In the genomic region with DNA sequence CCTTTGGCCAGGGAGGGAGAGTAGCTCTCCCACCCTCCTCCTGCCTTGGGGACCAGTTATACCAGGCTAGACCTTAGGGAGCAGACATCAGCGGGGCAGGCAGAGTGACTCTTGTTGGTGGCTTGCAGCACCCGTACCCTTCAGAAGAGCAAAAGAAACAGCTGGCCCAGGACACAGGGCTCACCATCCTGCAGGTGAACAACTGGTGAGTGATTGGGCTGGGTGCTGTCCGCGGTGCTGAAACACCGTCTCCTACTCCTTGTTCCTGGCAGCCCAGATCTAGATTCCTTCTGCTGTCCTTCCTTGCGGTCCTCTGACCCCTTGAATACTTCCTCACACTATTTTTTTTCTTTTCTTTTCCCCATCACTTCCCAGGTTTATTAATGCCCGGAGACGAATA, we compare ENCODE assay signal across 7 mouse cellular contexts. TPM values are rescaled to one million over a fixed set of nuclear protein-coding genes. Genes with fewer than 3 reads are reported as not detected.
DNase-seq lines count a peak whose midpoint lies in the region; ATAC-seq and TF ChIP-seq lines count a peak whose summit lies in the region.

No protein-coding gene starts in this region.

- intact Hi-C loops in left cerebral cortex, postnatal 14 days (cut with DNase I): no loop called here

- H3K27ac ChIP-seq in thymus, adult 2 months (ENCODE audit: control insufficient read depth, insufficient read depth, low read length): no peak overlapping the region
- no peak overlapping the region for H3K27ac ChIP-seq in kidney, embryonic 16.5 days (ENCODE audit: low read length)

- no peak for TF ChIP-seq POLR2A in thymus, adult 2 months (IDR thresholded peaks at IDR 0.05; ENCODE audit: control insufficient read depth, extremely low read depth, insufficient read depth, low read length, poor library complexity)

- TF ChIP-seq CTCF in thymus, adult 2 months (IDR thresholded peaks at IDR 0.05; ENCODE audit: borderline replicate concordance, control insufficient read depth, extremely low read depth, insufficient read depth, low read length, poor library complexity): no peak

- no peaks in the 10 kb centered on the region for H3K4me1 ChIP-seq in thymus, adult 2 months (replicated peaks; ENCODE audit: control insufficient read depth, insufficient read depth, low read length)
- no peaks in the 10 kb centered on the region for H3K4me1 ChIP-seq in kidney, embryonic 16.5 days (ENCODE audit: insufficient read depth, low read length)

- no peak overlapping the region for H3K4me3 ChIP-seq in thymus, adult 2 months (ENCODE audit: control insufficient read depth, insufficient read depth, low read length)
- H3K4me3 ChIP-seq in kidney, embryonic 16.5 days (ENCODE audit: low read length): no peak overlapping the region

- peak; percentile 57; the same call in 1 of the 2 replicates for ATAC-seq in kidney, embryonic 16.5 days (ENCODE audit: low FRiP score, low TSS enrichment)

- H3K4me2 ChIP-seq in kidney, embryonic 16.5 days (replicated peaks; ENCODE audit: low read depth, low read length): no peak overlapping the region

- WGBS in thymus, adult 2 months: 17% methylated on average over 8 of the region's 8 CpGs
- WGBS in kidney, embryonic 16.5 days: 21% methylated on average over 8 of the region's 8 CpGs

- peak; percentile 49 for DNase-seq in thymus, adult 2 months
- DNase-seq in thymus, adult 18-20 months: no peak
- DNase-seq in adrenal gland, postnatal 36 days: peak; percentile 63 to 76
- DNase-seq in naive thymus-derived CD4-positive, alpha-beta T cell, adult 2 months (ENCODE audit: low read depth): peak; percentile 47
- no peak for DNase-seq in left cerebral cortex, postnatal 14 days (ENCODE audit: low spot score in 2 of 2)
- DNase-seq in layer of hippocampus, postnatal 25 days (ENCODE audit: extremely low spot score in 1 of 2, low spot score in 1 of 2): no peak

- no peaks in the 10 kb centered on the region for H3K36me3 ChIP-seq in thymus, adult 2 months (ENCODE audit: control insufficient read depth, insufficient read depth, low read length)
- peaks cover 10% of the 10 kb centered on the region; the same call in 1 of the 2 replicates for H3K36me3 ChIP-seq in kidney, embryonic 16.5 days (ENCODE audit: insufficient read depth, low read length)

- no peaks in the 10 kb centered on the region for H3K27me3 ChIP-seq in thymus, adult 2 months (ENCODE audit: control insufficient read depth, insufficient read depth, low read length)
- H3K27me3 ChIP-seq in kidney, embryonic 16.5 days (ENCODE audit: insufficient read depth, low read length): no peaks in the 10 kb centered on the region

- no peaks in the 10 kb centered on the region for H3K9me3 ChIP-seq in kidney, embryonic 16.5 days (ENCODE audit: low read length)

- H3K9ac ChIP-seq in kidney, embryonic 16.5 days (replicated peaks; ENCODE audit: low read length): no peak overlapping the region

RNA-seq across cellular contexts. Expression of gene Meis3, which starts 8.8 kb away (rescaled TPM):
- 65.2 and 66.8 TPM in 2 replicates for polyA plus RNA-seq in thymus, adult 2 months (2012; rRNA removed)
- total RNA-seq in adrenal gland, postnatal 36 days (2021): 10 to 100 TPM; 11.6 to 14.0 TPM
- 23.9 and 27.7 TPM in 2 replicates for polyA plus RNA-seq in kidney, embryonic 16.5 days (2015; fragmentation: Nextera tagmentation; extraction: Ambion mirVana)
- total RNA-seq in left cerebral cortex, postnatal 14 days (2021): 10 to 100 TPM; 37.9 to 40.2 TPM
- 10 to 100 TPM; 34.3 to 41.1 TPM for total RNA-seq in layer of hippocampus, postnatal 25 days (2021)

RNA-seq across cellular contexts. Expression of gene Dhx34, which starts 38.2 kb away (rescaled TPM):
- polyA plus RNA-seq in thymus, adult 2 months (2012; rRNA removed): 72.3 and 86.9 TPM in 2 replicates
- total RNA-seq in adrenal gland, postnatal 36 days (2021): 10 to 100 TPM; 11.8 to 14.2 TPM
- 21.3 and 21.5 TPM in 2 replicates for polyA plus RNA-seq in kidney, embryonic 16.5 days (2015; fragmentation: Nextera tagmentation; extraction: Ambion mirVana)
- total RNA-seq in left cerebral cortex, postnatal 14 days (2021): 10 to 100 TPM; 10.7 to 11.2 TPM
- total RNA-seq in layer of hippocampus, postnatal 25 days (2021): 10 to 100 TPM; 11.4 to 13.6 TPM

RNA-seq across cellular contexts. Expression of gene Slc8a2, which starts 54.0 kb away (rescaled TPM):
- 1.1 and 1.2 TPM in 2 replicates for polyA plus RNA-seq in thymus, adult 2 months (2012; rRNA removed)
- total RNA-seq in adrenal gland, postnatal 36 days (2021): 1 to 10 TPM; 1.7 to 2.6 TPM
- 0.12 and 0.17 TPM in 2 replicates for polyA plus RNA-seq in kidney, embryonic 16.5 days (2015; fragmentation: Nextera tagmentation; extraction: Ambion mirVana)
- total RNA-seq in left cerebral cortex, postnatal 14 days (2021): 100 to 1,000 TPM; 343 to 360 TPM
- total RNA-seq in layer of hippocampus, postnatal 25 days (2021): 100 to 1,000 TPM; 294 to 322 TPM

Comparison
In these comparisons a context has a peak if more than half of its experiments do, and no peak if none do; other contexts are left out.
1. DNase-seq: peak in thymus, adult 2 months (single experiment), adrenal gland, postnatal 36 days (2 of 2) and naive thymus-derived CD4-positive, alpha-beta T cell, adult 2 months (single experiment); none in thymus, adult 18-20 months (0 of 2), left cerebral cortex, postnatal 14 days (0 of 2) and layer of hippocampus, postnatal 25 days (0 of 2).
2. RNA of gene Slc8a2, which starts 54.0 kb away (total RNA-seq): 343 to 360 TPM in left cerebral cortex, postnatal 14 days and 294 to 322 TPM in layer of hippocampus, postnatal 25 days; 1.7 to 2.6 TPM in adrenal gland, postnatal 36 days; every median in the first group is over 10 times any median in the second.